Mouse (Mus musculus): ENCODE results near the gene Exoc2. TPM values are rescaled to one million over a fixed set of nuclear protein-coding genes. Genes with fewer than 3 reads are reported as not detected.

Exoc2 gene
- 43.6 and 47.0 TPM in 2 replicates for polyA plus RNA-seq (2014; fragmentation: Nextera tagmentation; extraction: Ambion mirVana)

DNA sequence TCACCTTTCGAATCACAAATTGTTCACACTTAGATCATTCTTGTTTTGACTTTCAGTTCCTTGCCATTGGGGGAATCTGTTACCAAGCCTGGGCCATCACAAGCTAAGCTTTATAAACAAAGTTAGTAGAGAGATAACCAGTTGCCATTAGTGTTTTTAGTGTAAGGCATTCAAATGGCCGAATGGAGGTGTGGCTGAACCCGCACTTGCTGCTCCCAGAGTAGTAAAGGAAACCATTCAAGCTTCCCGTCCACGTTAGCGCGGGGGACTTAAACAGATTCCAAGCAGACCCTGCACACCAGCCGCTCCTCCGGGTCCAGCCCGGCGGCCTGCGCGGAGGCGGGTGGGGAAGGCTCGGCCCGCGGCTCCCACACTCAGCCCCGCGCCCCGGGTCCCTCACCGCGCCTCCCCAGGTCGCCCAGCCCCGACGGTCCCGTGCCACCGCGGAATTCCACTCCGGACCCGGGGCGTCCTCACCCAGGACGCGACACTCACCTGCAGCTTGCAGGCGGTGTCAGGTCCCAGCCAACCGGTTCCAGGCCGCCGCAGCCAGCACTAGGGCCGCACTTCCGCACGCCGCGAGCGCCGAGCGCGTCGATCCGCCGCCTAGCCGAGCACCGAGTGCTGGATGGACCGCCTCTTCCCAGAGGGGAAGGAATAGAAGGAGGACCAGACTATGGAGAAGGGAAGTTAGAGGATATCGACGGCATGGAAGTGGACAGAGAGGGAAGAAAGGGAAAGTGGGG lies at the start of gene Exoc2, which contains the start of gene Gm5447:
Exoc2 (minus strand) TSS at position 593 of the 746 bp plus-strand sequence.
Gm5447 (plus strand) TSS at position 704 of the 746 bp plus-strand sequence.
- TF ChIP-seq CTCF (IDR thresholded peaks at IDR 0.05; ENCODE audit: low read depth) = no peak
- under 1% methylated on average over 54 of the region's 54 CpGs for WGBS
- DNase-seq (peak; percentile 95), ATAC-seq (ENCODE audit: insufficient read depth) (peak; percentile 98)
- Histone ChIP-seq H3K9me3 (ENCODE audit: low read depth, low read length) (no peaks in the 10 kb centered on the region), H3K27ac (ENCODE audit: low read depth) (peak within 1 kb of the TSS; percentile 91), H3K4me3 (ENCODE audit: low read depth, low read length) (peak within 1 kb of the TSS; percentile 90), H3K4me1 (ENCODE audit: insufficient read depth) (peaks cover 13% of the 10 kb centered on the region), H3K27me3 (ENCODE audit: insufficient read depth, low read length) (0 out of 2 replicates have a peak, but pooled peaks cover 3% of the 10 kb centered on the region), H3K4me2 (peak within 1 kb of the TSS; percentile 64), H3K9ac (peak within 1 kb of the TSS; percentile 93), H3K36me3 (ENCODE audit: insufficient read depth) (no peaks in the 10 kb centered on the region)

DNA sequence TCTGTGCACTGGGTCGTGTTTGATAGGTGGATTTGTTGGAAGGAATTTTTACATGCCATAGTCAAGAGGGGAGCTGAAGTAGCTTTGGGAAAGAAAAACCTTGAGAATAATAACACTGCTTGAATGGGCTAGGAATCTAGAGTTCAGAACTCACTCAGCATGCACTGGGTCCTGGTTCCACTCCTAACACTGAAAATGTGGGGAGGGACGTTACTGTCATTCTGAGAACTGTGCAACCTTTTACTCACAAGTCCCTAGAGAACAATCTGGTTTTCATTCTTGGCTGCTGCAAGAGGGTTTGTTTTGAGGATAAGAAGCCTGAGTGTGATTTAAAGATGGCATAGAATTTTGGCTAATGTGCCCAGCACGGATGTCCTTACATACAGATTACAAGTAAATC lies 49.8 kb upstream of the Exoc2 start:
- no peaks in the 10 kb centered on the region for H3K27me3 ChIP-seq (ENCODE audit: insufficient read depth, low read length)
- no peak for TF ChIP-seq CTCF (IDR thresholded peaks at IDR 0.05; ENCODE audit: low read depth)
- no peak overlapping the region for H3K9ac ChIP-seq
- H3K36me3 ChIP-seq (ENCODE audit: insufficient read depth) = no peaks in the 10 kb centered on the region
- WGBS = 64% methylated on average over 3 of the region's 3 CpGs
- ATAC-seq (ENCODE audit: insufficient read depth) (no peak), DNase-seq (no peak)
- H3K4me1 ChIP-seq (ENCODE audit: insufficient read depth) = no peaks in the 10 kb centered on the region
- no peak overlapping the region for H3K4me3 ChIP-seq (ENCODE audit: low read depth, low read length)
- H3K4me2 ChIP-seq = no peak overlapping the region
- H3K27ac ChIP-seq (ENCODE audit: low read depth) = no peak overlapping the region
- no peaks in the 10 kb centered on the region for H3K9me3 ChIP-seq (ENCODE audit: low read depth, low read length)

DNA sequence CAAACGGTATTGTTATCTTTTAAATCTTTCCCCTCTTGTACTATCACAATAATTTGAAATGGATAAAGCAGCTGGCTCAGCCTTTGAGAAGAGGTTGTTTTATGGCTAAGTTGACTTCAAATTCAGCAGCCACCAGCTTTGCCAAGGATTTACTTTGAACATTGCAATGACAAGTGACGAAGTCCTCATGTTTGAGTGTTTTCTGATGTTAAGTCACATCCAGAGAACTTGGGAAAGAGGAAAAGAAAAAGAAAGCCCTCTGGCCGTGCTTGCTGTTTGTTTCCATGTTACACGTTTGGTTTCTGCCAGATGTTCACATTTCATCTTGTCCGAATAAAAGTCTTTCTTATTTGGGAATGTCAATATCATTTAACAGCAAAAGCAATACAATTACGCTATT lies 48.0 kb upstream of the Exoc2 start:
- peak overlapping the region; percentile 70 for H3K27ac ChIP-seq (ENCODE audit: low read depth)
- H3K9ac ChIP-seq = no peak overlapping the region
- H3K4me1 ChIP-seq (ENCODE audit: insufficient read depth) = no peaks in the 10 kb centered on the region
- ATAC-seq (ENCODE audit: insufficient read depth) (peak; percentile 55), DNase-seq (peak; percentile 86)
- H3K9me3 ChIP-seq (ENCODE audit: low read depth, low read length) = no peaks in the 10 kb centered on the region
- TF ChIP-seq CTCF (IDR thresholded peaks at IDR 0.05; ENCODE audit: low read depth) = no peak
- no peaks in the 10 kb centered on the region for H3K36me3 ChIP-seq (ENCODE audit: insufficient read depth)
- H3K4me2 ChIP-seq = no peak overlapping the region
- 23% methylated on average over 6 of the region's 6 CpGs for WGBS
- H3K27me3 ChIP-seq (ENCODE audit: insufficient read depth, low read length) = no peaks in the 10 kb centered on the region
- no peak overlapping the region for H3K4me3 ChIP-seq (ENCODE audit: low read depth, low read length)

DNA sequence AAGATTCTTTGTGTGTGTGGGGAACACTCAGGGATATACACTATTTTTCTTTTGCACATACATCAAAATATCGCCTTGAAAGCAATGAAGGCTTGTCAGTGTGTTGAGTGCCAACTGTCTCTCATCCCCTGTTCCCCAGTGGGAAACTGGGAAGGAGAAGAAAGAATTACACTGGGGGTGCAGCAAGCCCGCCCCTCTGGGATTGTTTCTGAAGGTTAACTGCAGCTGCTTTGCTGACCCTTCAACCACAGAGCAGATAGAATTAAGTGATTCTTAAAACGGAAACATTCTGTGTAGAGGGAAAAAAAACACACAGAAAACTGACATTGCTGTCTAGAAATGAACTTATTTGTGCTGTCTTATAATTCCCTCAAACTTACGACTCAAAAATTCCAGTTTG lies 47.6 kb upstream of the Exoc2 start:
- 23% methylated on average over 4 of the region's 4 CpGs for WGBS
- Histone ChIP-seq H3K4me1 (ENCODE audit: insufficient read depth) (no peaks in the 10 kb centered on the region), H3K36me3 (ENCODE audit: insufficient read depth) (no peaks in the 10 kb centered on the region), H3K27ac (ENCODE audit: low read depth) (peak overlapping the region; percentile 70), H3K27me3 (ENCODE audit: insufficient read depth, low read length) (no peaks in the 10 kb centered on the region), H3K4me2 (no peak overlapping the region), H3K4me3 (ENCODE audit: low read depth, low read length) (no peak overlapping the region), H3K9me3 (ENCODE audit: low read depth, low read length) (no peaks in the 10 kb centered on the region; the same call in 1 of the 2 replicates), H3K9ac (no peak overlapping the region)
- peak; percentile 82 for DNase-seq
- TF ChIP-seq CTCF (IDR thresholded peaks at IDR 0.05; ENCODE audit: low read depth) = no peak
- ATAC-seq (ENCODE audit: insufficient read depth) = peak; percentile 89

DNA sequence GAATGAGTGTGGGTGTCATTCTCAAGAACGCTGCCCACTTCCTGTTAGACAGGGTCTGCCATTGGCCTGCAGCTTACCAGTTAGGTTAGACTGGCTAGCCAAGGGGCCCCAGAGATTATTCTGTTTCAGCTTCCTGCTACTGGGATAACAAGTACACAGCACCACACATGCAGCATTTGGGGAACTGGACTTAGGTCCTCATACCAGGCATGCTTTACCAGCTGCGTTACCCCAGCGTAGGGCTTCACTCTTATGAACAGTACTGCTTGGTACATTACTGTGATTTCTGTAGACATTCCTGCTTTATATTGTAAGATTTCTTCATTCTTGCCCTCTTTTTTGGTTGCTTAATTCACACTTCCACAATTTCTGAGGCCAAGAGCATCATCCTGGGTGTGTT lies 43.7 kb upstream of the Exoc2 start:
- 88% methylated on average over 3 of the region's 3 CpGs for WGBS
- Histone ChIP-seq H3K36me3 (ENCODE audit: insufficient read depth) (no peaks in the 10 kb centered on the region), H3K9ac (no peak overlapping the region), H3K27ac (ENCODE audit: low read depth) (no peak overlapping the region), H3K4me3 (ENCODE audit: low read depth, low read length) (no peak overlapping the region), H3K9me3 (ENCODE audit: low read depth, low read length) (no peaks in the 10 kb centered on the region; the same call in 1 of the 2 replicates), H3K4me2 (no peak overlapping the region), H3K27me3 (ENCODE audit: insufficient read depth, low read length) (no peaks in the 10 kb centered on the region), H3K4me1 (ENCODE audit: insufficient read depth) (no peaks in the 10 kb centered on the region)
- no peak for ATAC-seq (ENCODE audit: insufficient read depth)
- no peak for DNase-seq
- TF ChIP-seq CTCF (IDR thresholded peaks at IDR 0.05; ENCODE audit: low read depth) = no peak

DNA sequence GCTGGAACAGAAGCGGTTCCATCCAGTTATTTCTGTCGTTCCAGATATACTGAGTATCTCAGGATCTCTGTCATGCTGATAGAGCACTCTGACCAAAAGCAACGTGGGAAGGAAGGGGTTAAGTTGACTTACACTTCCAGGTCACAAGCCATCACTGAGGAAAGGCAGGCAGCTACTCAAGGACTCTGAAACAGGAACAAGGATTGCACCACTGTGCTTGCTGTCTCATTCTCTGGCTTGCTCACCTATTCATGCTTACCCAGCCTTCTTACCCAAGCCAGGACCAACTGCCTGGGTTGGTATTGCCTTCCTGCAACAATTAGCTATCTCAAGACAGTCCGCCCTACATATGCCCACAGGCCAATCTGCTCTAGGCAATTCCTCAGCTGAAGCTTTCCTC lies 31.1 kb upstream of the Exoc2 start:
- no peak for DNase-seq
- Histone ChIP-seq H3K9me3 (ENCODE audit: low read depth, low read length) (no peaks in the 10 kb centered on the region), H3K27me3 (ENCODE audit: insufficient read depth, low read length) (no peaks in the 10 kb centered on the region), H3K9ac (no peak overlapping the region), H3K36me3 (ENCODE audit: insufficient read depth) (no peaks in the 10 kb centered on the region), H3K4me1 (ENCODE audit: insufficient read depth) (no peaks in the 10 kb centered on the region), H3K4me3 (ENCODE audit: low read depth, low read length) (peak overlapping the region; percentile 8; the same call in 1 of the 2 replicates), H3K27ac (ENCODE audit: low read depth) (no peak overlapping the region), H3K4me2 (peak overlapping the region; percentile 48)
- 42% methylated on average over 4 of the region's 4 CpGs for WGBS
- no peak; the same call in 1 of the 2 replicates for ATAC-seq (ENCODE audit: insufficient read depth)
- no peak for TF ChIP-seq CTCF (IDR thresholded peaks at IDR 0.05; ENCODE audit: low read depth)

DNA sequence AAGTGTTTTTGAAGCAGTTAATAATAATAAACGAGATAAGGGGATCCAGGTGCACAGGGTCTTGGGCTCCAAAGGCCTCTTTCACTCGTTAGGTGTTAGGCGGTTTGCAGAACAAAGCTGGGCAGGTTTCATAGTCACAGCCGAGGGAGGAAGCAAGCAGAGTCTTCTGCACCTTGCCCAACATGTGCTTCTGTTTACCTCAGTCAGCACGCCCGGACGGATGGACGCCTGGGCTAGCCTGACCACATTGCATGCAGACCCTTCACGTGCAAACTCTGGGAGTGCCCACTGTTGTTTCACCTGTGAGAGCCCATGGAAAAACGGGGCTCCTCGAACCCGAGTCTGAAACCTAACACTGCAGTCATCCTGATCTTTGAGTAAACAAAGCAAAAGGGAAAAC lies 30.6 kb upstream of the Exoc2 start:
- Histone ChIP-seq H3K27ac (ENCODE audit: low read depth) (no peak overlapping the region), H3K4me1 (ENCODE audit: insufficient read depth) (no peaks in the 10 kb centered on the region), H3K4me3 (ENCODE audit: low read depth, low read length) (peak overlapping the region; percentile 8; the same call in 1 of the 2 replicates), H3K36me3 (ENCODE audit: insufficient read depth) (no peaks in the 10 kb centered on the region), H3K4me2 (peak overlapping the region; percentile 48), H3K27me3 (ENCODE audit: insufficient read depth, low read length) (no peaks in the 10 kb centered on the region), H3K9me3 (ENCODE audit: low read depth, low read length) (no peaks in the 10 kb centered on the region), H3K9ac (no peak overlapping the region)
- WGBS = 34% methylated on average over 12 of the region's 12 CpGs
- ATAC-seq (ENCODE audit: insufficient read depth) (no peak; the same call in 1 of the 2 replicates), DNase-seq (no peak)
- TF ChIP-seq CTCF (IDR thresholded peaks at IDR 0.05; ENCODE audit: low read depth) = no peak

Measured in lung, embryonic 14.5 days (tissue).